Mouse (Mus musculus) gastrocnemius, postnatal 25 days (tissue): ENCODE data around the gene Sh3gl1. TPM values are rescaled to one million over a fixed set of nuclear protein-coding genes. Genes with fewer than 3 reads are reported as not detected.
"Not testable (repeated sequence)": the region's sequence is repeated elsewhere in the genome, so short reads cannot be mapped to it uniquely, and the experiment has no call there.

Experiments used
- DNase-seq: peaks from one replicate; pipeline ENCODE4 v3.0.0; 2022
- long read RNA-seq, 2 experiments: library from polyadenylated mRNA; stranded (forward); transcript quantifications; one replicate each; pipeline ENCODE4 v2.0.0; 2021
- total RNA-seq, 2 experiments: library from RNA; stranded (reverse); gene quantifications; 1 replicate in 1 of 2; 2 replicates in 1 of 2; pipeline ENCODE4 v1.2.3; 2021

The Sh3gl1 gene
- 10 to 100 TPM; 10.8 to 12.4 TPM for total RNA-seq
- long read RNA-seq, experiment 1, transcript Sh3gl1-201 (10 exons, 2,073 nt): major isoform, 17 of 23 reads
- long read RNA-seq, experiment 1, partial matches to known transcripts: 4 of 23 reads
- long read RNA-seq, experiment 1, other reads (novel, unspliced or antisense): 2 of 23 reads
- long read RNA-seq, experiment 2, transcript Sh3gl1-201 (10 exons, 2,073 nt): major isoform, 29 of 31 reads
- long read RNA-seq, experiment 2, partial matches to known transcripts: 0 of 31 reads
- long read RNA-seq, experiment 2, other reads (novel, unspliced or antisense): 2 of 31 reads

DNA sequence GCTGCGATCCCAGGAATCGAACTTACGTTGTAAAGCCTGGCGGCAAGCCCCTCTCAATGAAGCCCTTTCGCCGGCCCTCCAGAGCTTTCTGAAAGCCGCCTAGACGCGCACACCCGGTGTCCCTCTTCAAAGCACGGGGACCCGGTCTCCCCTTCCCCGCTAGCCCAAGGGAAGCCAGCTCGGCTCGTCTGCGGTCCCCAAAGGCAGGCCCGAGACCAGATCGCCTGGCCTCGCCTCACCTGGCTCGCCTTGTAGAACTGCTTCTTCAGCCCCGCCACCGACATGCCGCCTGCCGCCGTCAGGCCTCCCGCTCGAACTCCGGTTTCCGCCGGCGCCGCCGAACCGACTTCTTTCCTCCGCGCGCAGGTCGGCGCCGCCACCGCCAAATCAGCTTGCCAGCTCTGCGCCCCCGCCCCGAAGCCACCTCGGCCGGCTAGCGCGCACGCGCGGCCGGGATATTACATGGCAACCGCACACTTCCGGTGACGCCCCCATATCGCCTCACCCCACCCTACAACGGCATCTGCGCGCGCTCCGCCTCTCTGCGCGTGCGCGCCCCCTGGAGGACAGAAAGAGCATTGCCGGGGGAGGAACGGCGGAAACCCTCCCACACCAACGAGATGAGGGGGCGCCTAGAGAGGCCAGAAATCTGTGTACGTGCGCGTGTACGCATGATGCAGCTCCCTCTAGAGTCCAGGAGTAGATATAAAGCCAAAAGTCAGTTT lies at the start of gene Sh3gl1:
Gene Sh3gl1, minus strand, starts transcription at position 460 of the 725 bp plus-strand sequence.
- peak; percentile 98 for DNase-seq

DNA sequence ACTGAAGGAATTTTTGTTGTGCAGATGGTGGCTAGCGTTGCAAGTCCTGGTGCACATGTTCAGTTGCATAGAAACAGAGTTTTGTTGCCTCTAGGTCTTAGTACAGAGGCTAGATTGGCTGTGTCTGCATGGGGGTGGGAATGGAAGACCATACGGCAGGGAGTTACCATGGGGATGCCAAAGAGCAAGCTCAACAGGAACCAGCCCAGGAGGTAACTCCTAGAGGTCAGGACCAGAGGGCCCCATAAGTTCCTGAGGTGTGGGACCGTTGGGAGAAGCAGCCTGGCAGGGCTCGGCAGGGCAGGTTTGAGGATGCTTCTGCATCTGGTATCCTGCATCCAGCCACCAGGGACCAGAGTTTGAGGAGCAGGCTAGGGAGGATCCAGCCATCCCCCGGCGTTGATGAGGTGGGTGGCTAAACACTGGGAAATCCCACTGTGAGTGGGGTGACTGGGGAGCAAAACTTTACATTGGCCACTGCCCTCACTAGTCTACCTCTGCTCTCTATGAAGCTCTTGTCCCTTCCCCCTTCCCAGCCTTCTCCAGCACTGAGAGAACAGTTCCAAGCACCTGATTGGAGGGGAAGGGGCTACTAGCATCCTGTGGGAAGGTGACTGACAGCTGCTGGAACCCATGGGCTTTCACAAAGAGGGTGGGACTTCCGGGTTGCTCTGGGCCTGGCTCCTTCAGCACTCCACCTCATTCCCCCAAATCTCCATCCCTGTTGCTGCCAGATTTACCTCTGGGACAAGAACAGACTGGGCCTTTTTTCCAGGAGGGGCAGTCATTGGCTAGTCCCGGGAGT lies 44.5 kb upstream of the Sh3gl1 start:
- no peak for DNase-seq

DNA sequence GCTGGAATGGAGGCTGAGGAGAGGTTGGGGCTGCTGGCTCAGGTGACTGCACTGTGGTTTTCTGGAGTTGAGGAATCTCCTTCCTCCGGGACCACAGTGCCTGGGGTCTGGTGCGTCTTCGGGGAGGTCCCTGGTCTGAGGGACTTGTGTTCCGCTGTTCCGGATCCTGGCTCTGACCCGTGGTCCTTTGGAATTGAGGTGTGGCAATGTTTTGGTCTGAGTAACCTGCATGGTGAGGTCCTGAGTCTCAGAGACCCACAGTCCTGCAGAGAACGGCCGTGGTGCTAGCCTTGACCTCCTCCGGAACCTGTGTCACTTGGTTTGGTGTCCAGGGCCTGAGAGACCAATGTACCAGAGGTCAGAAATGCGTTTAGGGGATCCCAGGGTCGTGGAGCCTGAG lies 43.5 kb upstream of the Sh3gl1 start:
- DNase-seq: no peak

DNA sequence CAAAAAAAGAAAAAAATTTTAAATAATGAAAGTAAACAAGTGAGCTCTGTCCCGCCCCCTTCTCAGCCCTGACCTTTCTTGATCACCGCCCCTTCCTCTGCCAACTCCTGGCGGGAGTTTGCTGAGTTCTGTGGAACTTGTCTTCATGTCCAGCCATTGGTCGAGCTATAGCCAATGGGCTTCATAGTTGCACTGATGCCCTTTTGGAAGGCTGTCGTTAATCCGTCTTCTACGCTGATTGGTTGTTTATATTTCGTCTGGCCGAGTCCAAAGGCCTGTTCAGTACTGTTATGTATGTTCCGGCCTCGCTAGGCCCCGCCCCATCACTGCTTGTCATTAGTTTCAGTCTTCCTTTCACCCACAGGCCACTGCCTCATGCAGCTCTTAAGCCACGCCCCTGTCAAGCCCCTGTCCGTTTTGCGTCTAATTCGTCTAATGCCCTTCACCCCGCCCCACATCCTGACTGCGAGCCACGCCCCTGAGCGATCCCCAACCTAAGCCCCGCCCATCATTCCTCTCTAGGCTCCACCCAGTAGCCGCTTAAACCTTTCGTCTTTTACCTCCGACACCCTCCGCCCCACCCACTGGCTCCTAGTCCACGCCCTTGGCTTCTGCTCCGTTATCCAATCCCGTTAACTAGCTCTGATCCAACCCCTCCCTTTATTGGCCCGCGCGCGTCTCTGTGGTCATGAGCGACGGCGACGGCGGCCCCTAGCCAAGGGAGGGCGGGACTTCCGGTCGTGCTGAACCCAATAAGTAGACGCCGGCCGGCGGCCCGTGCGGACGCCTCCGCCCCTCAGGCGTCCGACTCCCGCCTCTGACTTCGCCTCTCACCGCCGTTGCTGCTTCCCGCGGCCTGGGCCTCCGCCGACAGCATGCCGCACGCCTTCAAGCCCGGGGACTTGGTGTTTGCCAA lies 42.7 kb upstream of the Sh3gl1 start, which contains the start of gene Hdgfl2:
Gene Hdgfl2, plus strand, starts transcription at position 755 of the 916 bp plus-strand sequence.
- peak; percentile 100 for DNase-seq

- not testable (repeated sequence) for DNase-seq
Observed at GRCm38 (mm10) chr17:56078361-56078760, 41.9 kb upstream of the Sh3gl1 start.

- no peak for DNase-seq
Observed at GRCm38 (mm10) chr17:56077523-56077922, 41.1 kb upstream of the Sh3gl1 start.

DNA sequence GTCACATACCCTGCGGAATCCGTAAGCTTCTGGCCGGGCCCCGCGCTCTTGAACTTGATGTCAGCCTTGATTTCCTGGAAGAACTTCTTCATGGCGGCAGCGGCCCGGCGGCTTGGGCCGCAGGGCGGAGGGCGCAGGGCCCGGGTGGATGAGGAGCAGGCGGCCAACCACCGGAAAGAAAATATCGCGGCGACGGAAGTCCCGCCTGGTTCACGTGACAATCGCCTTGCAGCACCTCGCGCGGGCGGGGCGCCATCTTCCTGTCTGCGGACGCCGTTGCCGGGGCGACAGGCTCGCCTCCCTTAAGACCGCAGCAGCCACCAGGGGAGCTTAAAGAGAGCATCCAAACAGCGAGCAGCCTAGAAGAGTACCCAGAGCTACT lies 38.4 kb upstream of the Sh3gl1 start, which contains the start of gene Ubxn6:
Gene Ubxn6, minus strand, starts transcription at position 202 of the 382 bp plus-strand sequence.
- DNase-seq: peak; percentile 94

GRCm38 (mm10) chr17:56074097-56074826 lies 37.8 kb upstream of the Sh3gl1 start:
- DNase-seq: peak; percentile 83

DNA sequence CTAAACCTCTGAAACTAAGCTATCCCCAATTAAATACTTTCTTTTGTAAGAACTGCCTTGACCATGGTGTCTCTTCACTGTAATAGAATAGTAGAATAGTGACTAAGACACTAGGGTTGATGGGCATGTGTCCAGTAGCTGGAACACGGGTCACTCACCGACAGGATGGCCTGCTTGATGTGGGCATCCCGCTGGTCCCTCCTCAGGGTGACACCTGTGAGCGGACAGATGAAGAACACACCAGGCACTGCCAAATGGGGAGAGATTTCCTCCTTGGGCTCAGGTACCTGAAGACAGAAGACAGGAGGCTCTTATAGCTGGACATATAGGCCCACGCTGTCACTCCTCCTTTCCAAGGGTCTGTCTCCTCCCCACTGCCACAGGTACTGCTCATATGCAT lies 35.8 kb upstream of the Sh3gl1 start:
- no peak for DNase-seq

GRCm38 (mm10) chr17:56071126-56071525 lies 34.7 kb upstream of the Sh3gl1 start:
- DNase-seq: no peak

DNA sequence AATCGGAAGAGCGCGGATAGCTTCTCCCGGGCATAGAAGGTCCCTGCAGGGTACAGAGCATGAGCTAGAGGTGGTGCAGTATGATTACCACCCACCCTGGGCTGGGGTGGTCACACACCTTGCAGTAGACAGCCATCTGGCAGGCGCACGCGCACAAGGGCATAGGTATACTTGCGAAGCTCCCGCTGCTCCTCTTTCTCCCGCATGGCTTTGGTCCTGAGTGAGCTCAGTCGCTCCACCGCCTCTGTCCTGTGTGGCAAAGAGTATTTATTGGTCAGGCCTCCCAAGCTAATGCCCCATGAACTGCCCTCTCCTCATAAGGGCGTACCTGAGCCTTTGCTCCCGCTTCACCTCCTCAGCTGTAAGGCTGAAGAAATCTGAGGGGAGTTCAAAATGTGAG lies 32.6 kb upstream of the Sh3gl1 start:
- DNase-seq: no peak

DNA sequence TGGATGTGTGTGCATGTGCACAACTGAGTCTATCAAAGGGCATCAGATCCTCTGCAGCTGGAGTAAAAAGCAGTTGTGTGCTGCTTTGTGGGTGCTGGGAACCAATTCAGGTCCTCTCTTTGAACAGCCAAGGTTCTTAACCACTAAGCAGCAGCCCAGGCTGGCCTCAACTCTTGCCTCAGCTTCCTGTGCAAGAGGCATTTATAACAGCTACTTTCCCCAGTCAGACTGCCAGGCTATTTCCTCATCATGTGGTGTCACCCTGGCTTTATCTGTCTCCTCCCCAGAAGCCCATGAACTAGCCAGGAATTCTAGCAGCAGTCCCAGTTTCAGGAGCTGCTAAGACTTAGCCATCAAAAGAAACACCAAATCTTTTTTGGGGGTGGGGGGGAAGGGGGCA lies 30.0 kb upstream of the Sh3gl1 start:
- no peak for DNase-seq

GRCm38 (mm10) chr17:56065715-56066114 lies 29.3 kb upstream of the Sh3gl1 start:
- not testable (repeated sequence) for DNase-seq

DNA sequence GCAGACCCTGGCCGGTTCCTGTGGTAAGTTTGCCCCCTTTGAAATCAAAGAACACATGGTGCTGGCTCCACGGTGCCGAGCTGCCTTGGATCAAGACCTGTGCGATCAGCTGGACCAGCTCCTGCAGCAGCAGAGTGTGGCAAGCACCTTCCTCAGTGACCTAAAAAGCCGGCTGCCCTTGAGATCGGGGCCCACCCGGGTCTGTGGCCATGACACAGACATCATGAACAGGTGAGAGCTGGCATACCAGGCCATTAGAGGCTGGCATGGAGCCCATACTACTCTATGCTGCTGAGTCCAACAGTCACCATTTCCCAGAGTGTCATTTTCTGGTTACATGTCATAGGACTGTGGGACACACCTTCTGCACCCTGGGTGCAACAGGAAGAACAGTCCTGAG lies 25.6 kb upstream of the Sh3gl1 start:
- DNase-seq: no peak

GRCm38 (mm10) chr17:56057381-56058120 lies 21.1 kb upstream of the Sh3gl1 start:
- no peak for DNase-seq

DNA sequence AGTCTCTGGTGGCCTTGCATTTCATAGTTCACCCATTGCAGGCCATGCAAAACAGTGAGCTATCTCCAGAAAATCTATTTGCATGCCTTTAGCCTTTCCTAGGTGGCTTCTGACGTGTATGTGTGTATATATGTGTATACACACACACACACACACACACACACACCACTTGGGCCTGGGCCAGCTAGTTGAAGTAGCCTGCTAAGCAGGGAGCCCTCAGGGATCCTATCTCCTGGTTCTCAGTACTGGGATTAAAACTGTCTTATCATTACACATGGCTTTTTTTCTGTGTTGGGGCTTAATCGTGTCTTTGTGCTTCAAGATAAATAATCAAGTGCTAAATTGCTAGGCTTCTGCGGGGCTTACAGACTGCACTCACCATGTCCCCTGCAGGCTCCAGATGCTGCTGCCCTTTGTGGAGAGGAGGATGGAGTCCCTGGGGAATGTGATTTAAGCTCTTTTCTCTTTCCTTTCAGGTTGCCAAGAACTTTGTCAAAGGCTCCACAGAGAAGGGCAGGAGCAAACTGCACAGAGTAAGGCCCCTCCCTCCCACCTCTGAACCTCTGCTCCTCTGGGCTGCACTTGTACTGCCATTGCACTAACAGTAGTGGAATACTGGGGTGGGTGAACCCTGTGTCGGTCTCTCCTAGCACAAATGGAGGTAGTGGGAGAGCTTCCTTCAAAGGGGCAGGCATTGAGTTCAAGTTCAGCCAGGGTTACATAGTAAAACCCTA lies 19.7 kb upstream of the Sh3gl1 start:
- DNase-seq: no peak

- DNase-seq: no peak
Observed at GRCm38 (mm10) chr17:56054938-56055337, 18.5 kb upstream of the Sh3gl1 start.

- no peak for DNase-seq
Observed at GRCm38 (mm10) chr17:56051369-56051768, 14.9 kb upstream of the Sh3gl1 start.

GRCm38 (mm10) chr17:56040857-56041163 lies 4.4 kb upstream of the Sh3gl1 start:
- DNase-seq: no peak
